Mouse (Mus musculus): ENCODE data around the gene Stra8.

Stra8 gene

GRCm38 (mm10) chr6:34903441-34903840, 16.5 kb upstream of the Stra8 start:
- DNase-seq, result no peak

- DNase-seq, result no peak
Measured at GRCm38 (mm10) chr6:34903851-34904250, 16.1 kb upstream of the Stra8 start.

- DNase-seq, result no peak
Measured at GRCm38 (mm10) chr6:34904361-34904760, 15.6 kb upstream of the Stra8 start.

GRCm38 (mm10) chr6:34906125-34906524, 13.8 kb upstream of the Stra8 start:
- no peak for DNase-seq

GRCm38 (mm10) chr6:34906661-34907060, 13.3 kb upstream of the Stra8 start:
- no peak for DNase-seq

GRCm38 (mm10) chr6:34907121-34907614, 12.8 kb upstream of the Stra8 start:
- no peak for DNase-seq

GRCm38 (mm10) chr6:34907696-34908260, 12.2 kb upstream of the Stra8 start:
- no peak for DNase-seq

- no peak for DNase-seq
Measured at GRCm38 (mm10) chr6:34909631-34910345, 10.2 kb upstream of the Stra8 start.

- DNase-seq, result peak; percentile 91 to 95
Measured at GRCm38 (mm10) chr6:34910371-34911219, 9.4 kb upstream of the Stra8 start, which contains the start of gene Wdr91. TSS of gene Wdr91 (minus strand) at chr6:34910876.

GRCm38 (mm10) chr6:34913341-34914040, 6.5 kb upstream of the Stra8 start:
- DNase-seq, result no peak

GRCm38 (mm10) chr6:34914462-34914861, 5.5 kb upstream of the Stra8 start:
- no peak for DNase-seq

GRCm38 (mm10) chr6:34919146-34919545, 817 bp upstream of the Stra8 start:
- DNase-seq, result no peak

- DNase-seq, result no peak
Measured at GRCm38 (mm10) chr6:34920631-34921030, 668 bp downstream of the Stra8 start.

GRCm38 (mm10) chr6:34921941-34922340, 2.0 kb downstream of the Stra8 start:
- DNase-seq, result peak in 1 of 2 experiments; percentile 15

- DNase-seq, result peak; percentile 62 to 68
Measured at GRCm38 (mm10) chr6:34927156-34927555, 7.2 kb downstream of the Stra8 start.

GRCm38 (mm10) chr6:34927594-34927993, 7.6 kb downstream of the Stra8 start:
- no peak for DNase-seq

GRCm38 (mm10) chr6:34932633-34933032, 12.7 kb downstream of the Stra8 start:
- no peak for DNase-seq

GRCm38 (mm10) chr6:34936743-34937142, 16.8 kb downstream of the Stra8 start:
- no peak for DNase-seq

- no peak for DNase-seq
Measured at GRCm38 (mm10) chr6:34938280-34938928, 18.4 kb downstream of the Stra8 start.

- DNase-seq, result no peak
Measured at GRCm38 (mm10) chr6:34938929-34939325, 19.0 kb downstream of the Stra8 start.

GRCm38 (mm10) chr6:34939451-34939850, 19.5 kb downstream of the Stra8 start:
- peak in 1 of 2 experiments; percentile 62 for DNase-seq

- no peak for DNase-seq
Measured at GRCm38 (mm10) chr6:34941496-34941895, 21.5 kb downstream of the Stra8 start.
